Comparison of ENCODE assay signal across 26 mouse cellular contexts in the genomic region with DNA sequence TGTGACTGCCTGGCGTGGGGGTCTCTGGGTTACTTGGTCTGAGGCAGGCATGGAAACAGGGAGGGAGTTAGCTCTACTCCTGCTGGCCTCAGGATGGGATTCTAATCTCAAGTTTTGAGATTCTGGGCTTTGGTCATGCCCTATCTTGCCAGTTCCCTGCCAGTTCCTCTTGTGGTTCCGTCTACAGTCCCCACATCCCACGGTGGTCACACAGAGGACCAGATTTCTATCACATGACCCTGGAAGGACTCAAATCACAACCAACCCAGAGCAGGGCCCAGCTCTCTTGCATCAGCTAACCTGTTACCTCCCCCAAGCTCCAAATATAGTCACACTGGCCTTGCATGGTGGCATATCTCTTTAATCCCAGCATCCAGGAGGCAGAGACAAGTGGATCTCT. TPM values are rescaled to one million over a fixed set of nuclear protein-coding genes. Genes with fewer than 3 reads are reported as not detected.
DNase-seq lines count a peak whose midpoint lies in the region; ATAC-seq and TF ChIP-seq lines count a peak whose summit lies in the region.
"Had no signal": no experiment of that assay in that cellular context is flagged by ENCODE, and none has a peak within 500 bp of the region (broad histone marks: within the 10 kb centered on the region; RNA-seq: fewer than 3 reads in every experiment).

No protein-coding gene starts in this region.

- no peak overlapping the region for H3K4me2 ChIP-seq in kidney, embryonic 14.5 days (replicated peaks; ENCODE audit: low read depth, low read length)
- H3K4me2 ChIP-seq: embryonic facial prominence, embryonic 13.5 days; embryonic facial prominence, embryonic 15.5 days; forebrain, embryonic 12.5 days had no signal

- TF ChIP-seq CTCF in gastrocnemius, adult 2 months (IDR thresholded peaks at IDR 0.05) = no peak

- H3K4me1 ChIP-seq in kidney, embryonic 14.5 days (ENCODE audit: control insufficient read depth, insufficient read depth, low read length) = peaks cover 5% of the 10 kb centered on the region; the same call in 1 of the 2 replicates
- H3K4me1 ChIP-seq: embryonic facial prominence, embryonic 13.5 days; embryonic facial prominence, embryonic 15.5 days had no signal

- WGBS in kidney, embryonic 14.5 days = 74% methylated on average over 3 of the region's 3 CpGs

- no peak overlapping the region for H3K9ac ChIP-seq in kidney, embryonic 14.5 days (ENCODE audit: low read depth, low read length)
- H3K9ac ChIP-seq: embryonic facial prominence, embryonic 13.5 days; embryonic facial prominence, embryonic 15.5 days; forebrain, embryonic 12.5 days had no signal

- H3K36me3 ChIP-seq in kidney, embryonic 14.5 days (ENCODE audit: control insufficient read depth, insufficient read depth, low read length) = no peaks in the 10 kb centered on the region
- H3K36me3 ChIP-seq: embryonic facial prominence, embryonic 13.5 days; embryonic facial prominence, embryonic 15.5 days; forebrain, embryonic 12.5 days; G1E had no signal

- peak overlapping the region; percentile 28; the same call in 1 of the 2 replicates for H3K27ac ChIP-seq in gastrocnemius, adult 2 months
- H3K27ac ChIP-seq in kidney, embryonic 14.5 days (ENCODE audit: low read depth, low read length) = no peak overlapping the region
- H3K27ac ChIP-seq: embryonic facial prominence, embryonic 13.5 days; embryonic facial prominence, embryonic 15.5 days; forebrain, embryonic 10.5 days; forebrain, embryonic 12.5 days had no signal

- ATAC-seq in common myeloid progenitor, adult 5-6 weeks (replicated peaks; ENCODE audit: low read depth, poor library complexity, severe bottlenecking) = peak; percentile 85
- peak; percentile 81 to 85 for ATAC-seq in hematopoietic stem cell, adult 5-6 weeks (replicated peaks in 1 of 2; ENCODE audit: insufficient read depth in 1 of 2, low FRiP score in 2 of 2, low TSS enrichment in 1 of 2, low read depth in 1 of 2, poor library complexity in 2 of 2, severe bottlenecking in 2 of 2)
- ATAC-seq in kidney, embryonic 14.5 days (ENCODE audit: low FRiP score, low TSS enrichment) = no peak
- ATAC-seq: activated CD4-positive, CD25-positive, alpha-beta regulatory T cell, adult 4 months; forebrain, embryonic 14.5 days; forebrain, embryonic 16.5 days; Patski had no signal

- no peaks in the 10 kb centered on the region for H3K27me3 ChIP-seq in kidney, embryonic 14.5 days (ENCODE audit: control insufficient read depth, insufficient read depth, low read length)
- H3K27me3 ChIP-seq: embryonic facial prominence, embryonic 13.5 days; embryonic facial prominence, embryonic 15.5 days; forebrain, embryonic 12.5 days; Patski had no signal

- no peak overlapping the region for H3K4me3 ChIP-seq in gastrocnemius, adult 2 months
- H3K4me3 ChIP-seq in kidney, embryonic 14.5 days (ENCODE audit: low read length) = no peak overlapping the region
- H3K4me3 ChIP-seq: embryonic facial prominence, embryonic 13.5 days; embryonic facial prominence, embryonic 15.5 days; erythroblast, embryonic 14.5 days; forebrain, embryonic 10.5 days; forebrain, embryonic 12.5 days had no signal

- H3K9me3 ChIP-seq in kidney, embryonic 14.5 days (ENCODE audit: control insufficient read depth, low read length) = no peaks in the 10 kb centered on the region
- H3K9me3 ChIP-seq: embryonic facial prominence, embryonic 13.5 days; embryonic facial prominence, embryonic 15.5 days; forebrain, embryonic 10.5 days; forebrain, embryonic 12.5 days; G1E had no signal

- intact Hi-C loops in gastrocnemius, adult 2 months (cut with DNase I) = no loop called here

- DNase-seq in gastrocnemius, adult 2 months = no peak
- DNase-seq in gastrocnemius, adult 18-20 months (ENCODE audit: low spot score) = no peak
- no peak for DNase-seq in right cerebral cortex, postnatal 10 days (ENCODE audit: low spot score in 2 of 2)
- no peak for DNase-seq in natural killer cell, adult 2 months (ENCODE audit: low spot score in 2 of 2)
- DNase-seq: adrenal gland, adult 8-10 months; adrenal gland, postnatal 14 days; adrenal gland, postnatal 36 days; cerebellum, adult 11-12 months; cerebellum, adult 2 months; cerebellum, adult 9-10 months; cerebellum, postnatal 10 days; cerebellum, postnatal 25 days; embryo, embryonic 11 days had no signal

RNA-seq across cellular contexts. Expression of a gene that starts 14.5 kb away (rescaled TPM):
- total RNA-seq in gastrocnemius, adult 2 months (2021) = 1 to 10 TPM in 1 of 2 experiments, under 1 TPM in 1; 0.64 to 2.3 TPM
- 1 to 10 TPM; 2.6 to 2.9 TPM for total RNA-seq in gastrocnemius, adult 18-20 months (2021)
- 0.82 TPM in 1 of 2 replicates, not detected in the other for total RNA-seq in common myeloid progenitor, adult 5-6 weeks (2017)
- total RNA-seq in hematopoietic stem cell, adult 5-6 weeks (2017) = 0.81 TPM in 1 of 2 replicates, not detected in the other
- 10.9 and 11.0 TPM in 2 replicates for polyA plus RNA-seq in kidney, embryonic 14.5 days (2014; fragmentation: Nextera tagmentation; extraction: Ambion mirVana)
- total RNA-seq: G1E had no signal
- polyA plus RNA-seq: activated CD4-positive, CD25-positive, alpha-beta regulatory T cell, adult 4 months; erythroblast, embryonic 14.5 days had no signal

RNA-seq across cellular contexts. Expression of a gene that starts 50.2 kb away (rescaled TPM):
- total RNA-seq in gastrocnemius, adult 2 months (2021) = 10 to 100 TPM; 10.3 to 10.4 TPM
- total RNA-seq in gastrocnemius, adult 18-20 months (2021) = 10 to 100 TPM; 10.4 to 11.5 TPM
- total RNA-seq in common myeloid progenitor, adult 5-6 weeks (2017) = 39.2 and 48.1 TPM in 2 replicates
- total RNA-seq in hematopoietic stem cell, adult 5-6 weeks (2017) = 57.2 and 67.6 TPM in 2 replicates
- 7.2 and 9.6 TPM in 2 replicates for polyA plus RNA-seq in kidney, embryonic 14.5 days (2014; fragmentation: Nextera tagmentation; extraction: Ambion mirVana)
